Mouse (Mus musculus): ENCODE measurements around the gene Larp1b. TPM values are rescaled to one million over a fixed set of nuclear protein-coding genes. Genes with fewer than 3 reads are reported as not detected.

Larp1b gene
- polyA plus RNA-seq, 1 experiment from 2014 or later: 2.8 TPM

GRCm38 (mm10) chr3:41059249-41059648 is 109.6 kb downstream of the Larp1b start:
- WGBS: 86% methylated on average over 3 of the region's 3 CpGs
- Histone ChIP-seq H3K4me2 (ENCODE audit: low read depth, low read length, severe bottlenecking) (no peak overlapping the region), H3K9me3 (ENCODE audit: control insufficient read depth, low read length) (no peaks in the 10 kb centered on the region), H3K9ac (ENCODE audit: low read length) (no peak overlapping the region), H3K27me3 (ENCODE audit: control insufficient read depth, insufficient read depth, low read length) (no peaks in the 10 kb centered on the region), H3K27ac (ENCODE audit: low read depth, low read length) (no peak overlapping the region), H3K4me1 (replicated peaks; ENCODE audit: control insufficient read depth, insufficient read depth, low read length) (no peaks in the 10 kb centered on the region), H3K36me3 (ENCODE audit: control insufficient read depth, insufficient read depth, low read length) (no peaks in the 10 kb centered on the region), H3K4me3 (ENCODE audit: low read depth, low read length) (no peak overlapping the region)
- ATAC-seq (replicated peaks; ENCODE audit: low FRiP score) (no peak), DNase-seq (ENCODE audit: low spot score) (no peak)

- no peak overlapping the region for H3K9ac ChIP-seq (ENCODE audit: low read length)
- H3K36me3 ChIP-seq (ENCODE audit: control insufficient read depth, insufficient read depth, low read length): no peaks in the 10 kb centered on the region
- ATAC-seq (replicated peaks; ENCODE audit: low FRiP score) (no peak), DNase-seq (ENCODE audit: low spot score) (no peak)
- no peaks in the 10 kb centered on the region for H3K27me3 ChIP-seq (ENCODE audit: control insufficient read depth, insufficient read depth, low read length)
- no peak overlapping the region for H3K27ac ChIP-seq (ENCODE audit: low read depth, low read length)
- no peak overlapping the region for H3K4me3 ChIP-seq (ENCODE audit: low read depth, low read length)
- WGBS: 95% methylated on average over 3 of the region's 3 CpGs
- no peaks in the 10 kb centered on the region for H3K4me1 ChIP-seq (replicated peaks; ENCODE audit: control insufficient read depth, insufficient read depth, low read length)
- H3K9me3 ChIP-seq (ENCODE audit: control insufficient read depth, low read length): no peaks in the 10 kb centered on the region
- H3K4me2 ChIP-seq (ENCODE audit: low read depth, low read length, severe bottlenecking): no peak overlapping the region
Measured at GRCm38 (mm10) chr3:41061831-41062565, 112.4 kb downstream of the Larp1b start.

- Histone ChIP-seq H3K9me3 (ENCODE audit: control insufficient read depth, low read length) (no peaks in the 10 kb centered on the region), H3K4me3 (ENCODE audit: low read depth, low read length) (no peak overlapping the region), H3K4me1 (replicated peaks; ENCODE audit: control insufficient read depth, insufficient read depth, low read length) (no peaks in the 10 kb centered on the region), H3K27me3 (ENCODE audit: control insufficient read depth, insufficient read depth, low read length) (no peaks in the 10 kb centered on the region), H3K36me3 (ENCODE audit: control insufficient read depth, insufficient read depth, low read length) (no peaks in the 10 kb centered on the region), H3K9ac (ENCODE audit: low read length) (no peak overlapping the region), H3K27ac (ENCODE audit: low read depth, low read length) (no peak overlapping the region), H3K4me2 (ENCODE audit: low read depth, low read length, severe bottlenecking) (no peak overlapping the region)
- no peak for DNase-seq (ENCODE audit: low spot score)
- WGBS: 96% methylated on average over 2 of the region's 2 CpGs
- ATAC-seq (replicated peaks; ENCODE audit: low FRiP score): no peak
Measured at GRCm38 (mm10) chr3:41062758-41063157, 113.1 kb downstream of the Larp1b start.

- no peak for DNase-seq (ENCODE audit: low spot score)
- Histone ChIP-seq H3K9ac (ENCODE audit: low read length) (no peak overlapping the region), H3K27ac (ENCODE audit: low read depth, low read length) (no peak overlapping the region), H3K4me1 (replicated peaks; ENCODE audit: control insufficient read depth, insufficient read depth, low read length) (no peaks in the 10 kb centered on the region), H3K4me3 (ENCODE audit: low read depth, low read length) (no peak overlapping the region), H3K36me3 (ENCODE audit: control insufficient read depth, insufficient read depth, low read length) (no peaks in the 10 kb centered on the region), H3K9me3 (ENCODE audit: control insufficient read depth, low read length) (no peaks in the 10 kb centered on the region), H3K4me2 (ENCODE audit: low read depth, low read length, severe bottlenecking) (no peak overlapping the region), H3K27me3 (ENCODE audit: control insufficient read depth, insufficient read depth, low read length) (no peaks in the 10 kb centered on the region)
- ATAC-seq (replicated peaks; ENCODE audit: low FRiP score): no peak
- 87% methylated on average over 2 of the region's 2 CpGs for WGBS
Measured at GRCm38 (mm10) chr3:41065320-41065719, 115.7 kb downstream of the Larp1b start.

GRCm38 (mm10) chr3:41070519-41070918 is 120.9 kb downstream of the Larp1b start:
- Histone ChIP-seq H3K4me2 (ENCODE audit: low read depth, low read length, severe bottlenecking) (no peak overlapping the region), H3K27ac (ENCODE audit: low read depth, low read length) (no peak overlapping the region), H3K9me3 (ENCODE audit: control insufficient read depth, low read length) (no peaks in the 10 kb centered on the region), H3K4me3 (ENCODE audit: low read depth, low read length) (no peak overlapping the region), H3K4me1 (replicated peaks; ENCODE audit: control insufficient read depth, insufficient read depth, low read length) (no peaks in the 10 kb centered on the region), H3K9ac (ENCODE audit: low read length) (no peak overlapping the region), H3K36me3 (ENCODE audit: control insufficient read depth, insufficient read depth, low read length) (no peaks in the 10 kb centered on the region), H3K27me3 (ENCODE audit: control insufficient read depth, insufficient read depth, low read length) (no peaks in the 10 kb centered on the region)
- DNase-seq (ENCODE audit: low spot score) (no peak), ATAC-seq (replicated peaks; ENCODE audit: low FRiP score) (no peak)
- WGBS: 78% methylated on average over 2 of the region's 2 CpGs

GRCm38 (mm10) chr3:41075376-41075775 is 125.7 kb downstream of the Larp1b start:
- H3K4me2 ChIP-seq (ENCODE audit: low read depth, low read length, severe bottlenecking): no peak overlapping the region
- H3K4me3 ChIP-seq (ENCODE audit: low read depth, low read length): no peak overlapping the region
- no peak overlapping the region for H3K9ac ChIP-seq (ENCODE audit: low read length)
- H3K4me1 ChIP-seq (replicated peaks; ENCODE audit: control insufficient read depth, insufficient read depth, low read length): no peaks in the 10 kb centered on the region
- no peaks in the 10 kb centered on the region for H3K36me3 ChIP-seq (ENCODE audit: control insufficient read depth, insufficient read depth, low read length)
- no peak overlapping the region for H3K27ac ChIP-seq (ENCODE audit: low read depth, low read length)
- H3K27me3 ChIP-seq (ENCODE audit: control insufficient read depth, insufficient read depth, low read length): no peaks in the 10 kb centered on the region
- DNase-seq (ENCODE audit: low spot score): no peak
- no peak for ATAC-seq (replicated peaks; ENCODE audit: low FRiP score)
- 92% methylated on average over 8 of the region's 8 CpGs for WGBS
- H3K9me3 ChIP-seq (ENCODE audit: control insufficient read depth, low read length): no peaks in the 10 kb centered on the region

- ATAC-seq (replicated peaks; ENCODE audit: low FRiP score) (no peak), DNase-seq (ENCODE audit: low spot score) (no peak)
- no peaks in the 10 kb centered on the region for H3K9me3 ChIP-seq (ENCODE audit: control insufficient read depth, low read length)
- no peak overlapping the region for H3K4me2 ChIP-seq (ENCODE audit: low read depth, low read length, severe bottlenecking)
- 98% methylated on average over 2 of the region's 2 CpGs for WGBS
- no peaks in the 10 kb centered on the region for H3K27me3 ChIP-seq (ENCODE audit: control insufficient read depth, insufficient read depth, low read length)
- no peak overlapping the region for H3K9ac ChIP-seq (ENCODE audit: low read length)
- no peaks in the 10 kb centered on the region; the same call in 1 of the 2 replicates for H3K4me1 ChIP-seq (replicated peaks; ENCODE audit: control insufficient read depth, insufficient read depth, low read length)
- no peak overlapping the region for H3K4me3 ChIP-seq (ENCODE audit: low read depth, low read length)
- no peaks in the 10 kb centered on the region for H3K36me3 ChIP-seq (ENCODE audit: control insufficient read depth, insufficient read depth, low read length)
- no peak overlapping the region for H3K27ac ChIP-seq (ENCODE audit: low read depth, low read length)
Measured at GRCm38 (mm10) chr3:41078673-41079072, 129.0 kb downstream of the Larp1b start.

- Histone ChIP-seq H3K27ac (ENCODE audit: low read depth, low read length) (no peak overlapping the region), H3K9ac (ENCODE audit: low read length) (no peak overlapping the region), H3K9me3 (ENCODE audit: control insufficient read depth, low read length) (no peaks in the 10 kb centered on the region), H3K36me3 (ENCODE audit: control insufficient read depth, insufficient read depth, low read length) (no peaks in the 10 kb centered on the region), H3K27me3 (ENCODE audit: control insufficient read depth, insufficient read depth, low read length) (no peaks in the 10 kb centered on the region), H3K4me3 (ENCODE audit: low read depth, low read length) (no peak overlapping the region), H3K4me1 (replicated peaks; ENCODE audit: control insufficient read depth, insufficient read depth, low read length) (no peaks in the 10 kb centered on the region; the same call in 1 of the 2 replicates), H3K4me2 (ENCODE audit: low read depth, low read length, severe bottlenecking) (no peak overlapping the region)
- WGBS: 45% methylated on average over 3 of the region's 3 CpGs
- DNase-seq (ENCODE audit: low spot score): no peak
- ATAC-seq (replicated peaks; ENCODE audit: low FRiP score): no peak
Measured at GRCm38 (mm10) chr3:41080724-41081123, 131.1 kb downstream of the Larp1b start.

All from forebrain, embryonic 11.5 days (tissue).